Mouse (Mus musculus): ENCODE results near the gene Csad. TPM values are rescaled to one million over a fixed set of nuclear protein-coding genes. Genes with fewer than 3 reads are reported as not detected.

The Csad gene
- 39.1 and 39.4 TPM in 2 replicates for polyA plus RNA-seq (2016; fragmentation: Nextera tagmentation; extraction: Ambion mirVana)

- Histone ChIP-seq H3K9me3 (replicated peaks) (no peaks in the 10 kb centered on the region), H3K4me1 (replicated peaks) (peaks cover 29% of the 10 kb centered on the region), H3K4me2 (peak within 1 kb of the TSS; percentile 88), H3K27me3 (replicated peaks) (no peaks in the 10 kb centered on the region), H3K36me3 (peaks cover 49% of the 10 kb centered on the region), H3K9ac (peak within 1 kb of the TSS; percentile 92), H3K27ac (ENCODE audit: poor library complexity, severe bottlenecking) (peak within 1 kb of the TSS; percentile 99), H3K4me3 (peak within 1 kb of the TSS; percentile 84)
- ATAC-seq (ENCODE audit: insufficient number of reproducible peaks, low FRiP score): no peak
- 68% methylated on average over 19 of the region's 19 CpGs for WGBS
These were observed at the start of gene Csad for GRCm38 (mm10) chr15:102204674-102205505. Gene Csad, minus strand, starts transcription at chr15:102204724.

- H3K4me3 ChIP-seq: no peak overlapping the region
- no peaks in the 10 kb centered on the region for H3K36me3 ChIP-seq
- 0 out of 2 replicates have a peak overlapping the region, but pooled peaks have one; percentile 9 for H3K27ac ChIP-seq (ENCODE audit: poor library complexity, severe bottlenecking)
- peaks cover 67% of the 10 kb centered on the region for H3K27me3 ChIP-seq (replicated peaks)
- peaks cover 41% of the 10 kb centered on the region for H3K4me1 ChIP-seq (replicated peaks)
- ATAC-seq (ENCODE audit: insufficient number of reproducible peaks, low FRiP score): no peak
- 73% methylated on average over 5 of the region's 5 CpGs for WGBS
- no peaks in the 10 kb centered on the region for H3K9me3 ChIP-seq (replicated peaks)
- 0 out of 2 replicates have a peak overlapping the region, but pooled peaks have one; percentile 32 for H3K9ac ChIP-seq
- no peak overlapping the region for H3K4me2 ChIP-seq
These were observed 46.0 kb upstream of the Csad start for GRCm38 (mm10) chr15:102250521-102250920.

GRCm38 (mm10) chr15:102249967-102250366 lies 45.4 kb upstream of the Csad start:
- Histone ChIP-seq H3K9ac (peak overlapping the region; percentile 53; the same call in 1 of the 2 replicates), H3K27me3 (replicated peaks) (peaks cover 62% of the 10 kb centered on the region), H3K4me3 (0 out of 2 replicates have a peak overlapping the region, but pooled peaks have one; percentile 21), H3K36me3 (no peaks in the 10 kb centered on the region), H3K27ac (ENCODE audit: poor library complexity, severe bottlenecking) (peak overlapping the region; percentile 94), H3K9me3 (replicated peaks) (no peaks in the 10 kb centered on the region), H3K4me1 (replicated peaks) (peaks cover 46% of the 10 kb centered on the region), H3K4me2 (peak overlapping the region; percentile 98)
- ATAC-seq (ENCODE audit: insufficient number of reproducible peaks, low FRiP score): no peak
- 48% methylated on average over 9 of the region's 9 CpGs for WGBS

- peaks cover 51% of the 10 kb centered on the region for H3K4me1 ChIP-seq (replicated peaks)
- peak overlapping the region; percentile 94 for H3K27ac ChIP-seq (ENCODE audit: poor library complexity, severe bottlenecking)
- H3K27me3 ChIP-seq (replicated peaks): peaks cover 61% of the 10 kb centered on the region
- no peaks in the 10 kb centered on the region for H3K36me3 ChIP-seq
- ATAC-seq (ENCODE audit: insufficient number of reproducible peaks, low FRiP score): no peak
- peak overlapping the region; percentile 98 for H3K4me2 ChIP-seq
- H3K4me3 ChIP-seq: peak overlapping the region; percentile 21
- H3K9me3 ChIP-seq (replicated peaks): no peaks in the 10 kb centered on the region
- WGBS: 3% methylated on average over 13 of the region's 13 CpGs
- peak overlapping the region; percentile 53 for H3K9ac ChIP-seq
These were observed 44.7 kb upstream of the Csad start for GRCm38 (mm10) chr15:102249251-102249691.

GRCm38 (mm10) chr15:102248812-102249191 lies 44.3 kb upstream of the Csad start:
- no peak for ATAC-seq (ENCODE audit: insufficient number of reproducible peaks, low FRiP score)
- no peaks in the 10 kb centered on the region for H3K36me3 ChIP-seq
- H3K27me3 ChIP-seq (replicated peaks): peaks cover 64% of the 10 kb centered on the region
- H3K9ac ChIP-seq: peak overlapping the region; percentile 53; the same call in 1 of the 2 replicates
- peak overlapping the region; percentile 94 for H3K27ac ChIP-seq (ENCODE audit: poor library complexity, severe bottlenecking)
- no peak overlapping the region for H3K4me3 ChIP-seq
- no peaks in the 10 kb centered on the region for H3K9me3 ChIP-seq (replicated peaks)
- 8% methylated on average over 3 of the region's 3 CpGs for WGBS
- H3K4me1 ChIP-seq (replicated peaks): peaks cover 56% of the 10 kb centered on the region
- H3K4me2 ChIP-seq: peak overlapping the region; percentile 98

GRCm38 (mm10) chr15:102248131-102248811 lies 43.7 kb upstream of the Csad start:
- H3K9ac ChIP-seq: peak overlapping the region; percentile 77
- H3K27ac ChIP-seq (ENCODE audit: poor library complexity, severe bottlenecking): peak overlapping the region; percentile 94
- peak overlapping the region; percentile 67 for H3K4me3 ChIP-seq
- no peaks in the 10 kb centered on the region for H3K9me3 ChIP-seq (replicated peaks)
- ATAC-seq (ENCODE audit: insufficient number of reproducible peaks, low FRiP score): no peak
- H3K27me3 ChIP-seq (replicated peaks): peaks cover 67% of the 10 kb centered on the region
- no peaks in the 10 kb centered on the region for H3K36me3 ChIP-seq
- peak overlapping the region; percentile 98 for H3K4me2 ChIP-seq
- 10% methylated on average over 8 of the region's 8 CpGs for WGBS
- peaks cover 61% of the 10 kb centered on the region for H3K4me1 ChIP-seq (replicated peaks)

GRCm38 (mm10) chr15:102247252-102248130 lies 43.0 kb upstream of the Csad start:
- Histone ChIP-seq H3K9me3 (replicated peaks) (no peaks in the 10 kb centered on the region), H3K27me3 (replicated peaks) (peaks cover 71% of the 10 kb centered on the region), H3K36me3 (no peaks in the 10 kb centered on the region), H3K4me3 (peak overlapping the region; percentile 67), H3K9ac (peak overlapping the region; percentile 77), H3K4me2 (peak overlapping the region; percentile 98), H3K27ac (ENCODE audit: poor library complexity, severe bottlenecking) (peak overlapping the region; percentile 94), H3K4me1 (replicated peaks) (peaks cover 68% of the 10 kb centered on the region)
- 1% methylated on average over 56 of the region's 65 CpGs for WGBS
- peak; percentile 68 for ATAC-seq (ENCODE audit: insufficient number of reproducible peaks, low FRiP score)

- Histone ChIP-seq H3K4me2 (peak overlapping the region; percentile 98), H3K36me3 (no peaks in the 10 kb centered on the region), H3K4me3 (peak overlapping the region; percentile 67), H3K27me3 (replicated peaks) (peaks cover 71% of the 10 kb centered on the region), H3K9me3 (replicated peaks) (no peaks in the 10 kb centered on the region), H3K27ac (ENCODE audit: poor library complexity, severe bottlenecking) (peak overlapping the region; percentile 94), H3K9ac (peak overlapping the region; percentile 77), H3K4me1 (replicated peaks) (peaks cover 68% of the 10 kb centered on the region)
- ATAC-seq (ENCODE audit: insufficient number of reproducible peaks, low FRiP score): peak; percentile 74
- WGBS: under 1% methylated on average over 29 of the region's 35 CpGs
These were observed 42.3 kb upstream of the Csad start for GRCm38 (mm10) chr15:102246866-102247251.

- peaks cover 71% of the 10 kb centered on the region for H3K27me3 ChIP-seq (replicated peaks)
- peak; percentile 69 for ATAC-seq (ENCODE audit: insufficient number of reproducible peaks, low FRiP score)
- under 1% methylated on average over 42 of the region's 44 CpGs for WGBS
- H3K9me3 ChIP-seq (replicated peaks): no peaks in the 10 kb centered on the region
- no peaks in the 10 kb centered on the region for H3K36me3 ChIP-seq
- peak overlapping the region; percentile 94 for H3K27ac ChIP-seq (ENCODE audit: poor library complexity, severe bottlenecking)
- H3K4me1 ChIP-seq (replicated peaks): peaks cover 68% of the 10 kb centered on the region
- peak overlapping the region; percentile 77 for H3K9ac ChIP-seq
- H3K4me3 ChIP-seq: peak overlapping the region; percentile 67
- peak overlapping the region; percentile 98 for H3K4me2 ChIP-seq
These were observed 41.6 kb upstream of the Csad start for GRCm38 (mm10) chr15:102245891-102246741.

GRCm38 (mm10) chr15:102245461-102245881 lies 40.9 kb upstream of the Csad start:
- H3K4me1 ChIP-seq (replicated peaks): peaks cover 73% of the 10 kb centered on the region
- peak overlapping the region; percentile 94 for H3K27ac ChIP-seq (ENCODE audit: poor library complexity, severe bottlenecking)

More at GRCm38 (mm10) chr15:102245461-102245881, 40.9 kb upstream of the Csad start:
- H3K27me3 ChIP-seq (replicated peaks): peaks cover 71% of the 10 kb centered on the region
- no peaks in the 10 kb centered on the region for H3K9me3 ChIP-seq (replicated peaks)
- H3K4me2 ChIP-seq: peak overlapping the region; percentile 98
- H3K36me3 ChIP-seq: no peaks in the 10 kb centered on the region
- no peak for ATAC-seq (ENCODE audit: insufficient number of reproducible peaks, low FRiP score)
- WGBS: 4% methylated on average over 14 of the region's 14 CpGs
- peak overlapping the region; percentile 67 for H3K4me3 ChIP-seq
- peak overlapping the region; percentile 77 for H3K9ac ChIP-seq

Measured in heart, embryonic 12.5 days (tissue).